In genomic region chr9:15516007-15516406, GRCm38 (mm10) we compare ENCODE assay signal across 21 mouse cellular contexts. TPM values are rescaled to one million over a fixed set of nuclear protein-coding genes. Genes with fewer than 3 reads are reported as not detected.
DNase-seq lines count a peak whose midpoint lies in the region; ATAC-seq and TF ChIP-seq lines count a peak whose summit lies in the region.
"Had no signal": no experiment of that assay in that cellular context is flagged by ENCODE, and none has a peak within 500 bp of the region (broad histone marks: within the 10 kb centered on the region; RNA-seq: fewer than 3 reads in every experiment).

No protein-coding gene starts in this region.

- H3K4me2 ChIP-seq in lung, postnatal 0 days (replicated peaks; ENCODE audit: low read depth, low read length) = no peak overlapping the region
- H3K4me2 ChIP-seq: hindbrain, embryonic 14.5 days; intestine, embryonic 15.5 days had no signal

- WGBS in lung, postnatal 0 days = 76% methylated on average over 2 of the region's 2 CpGs
- WGBS in lung, adult 2 months = 69% methylated on average over 2 of the region's 2 CpGs

- no peak overlapping the region for H3K9ac ChIP-seq in lung, postnatal 0 days (replicated peaks; ENCODE audit: low read depth)
- H3K9ac ChIP-seq: hindbrain, embryonic 14.5 days; intestine, embryonic 15.5 days had no signal

- no peak overlapping the region for H3K27ac ChIP-seq in lung, postnatal 0 days (ENCODE audit: low read length)
- H3K27ac ChIP-seq in brown adipose tissue, adult 24 weeks (replicated peaks; ENCODE audit: low read depth, low read length) = peak overlapping the region; percentile 1; the same call in 1 of the 2 replicates
- H3K27ac ChIP-seq: hindbrain, embryonic 14.5 days; intestine, embryonic 15.5 days had no signal

- peak; percentile 53 for ATAC-seq in lung, postnatal 0 days
- peak; percentile 77 for ATAC-seq in CD4-positive, CD25-positive, alpha-beta regulatory T cell, adult 4 months
- peak; percentile 82 for ATAC-seq in megakaryocyte progenitor cell, adult 5-6 weeks (replicated peaks; ENCODE audit: poor library complexity)
- ATAC-seq: intestine, embryonic 15.5 days had no signal

- H3K36me3 ChIP-seq in lung, postnatal 0 days (ENCODE audit: insufficient read depth, low read length) = no peaks in the 10 kb centered on the region
- H3K36me3 ChIP-seq: heart, embryonic 10.5 days; intestine, embryonic 15.5 days had no signal

- DNase-seq in lung, postnatal 0 days (ENCODE audit: low spot score) = no peak
- DNase-seq in lung, adult 2 months = no peak
- DNase-seq in cerebellum, adult 18-20 months = no peak
- no peak for DNase-seq in thymus, postnatal 36 days
- DNase-seq: adrenal gland, postnatal 36 days; cerebellum, adult 11-12 months; cerebellum, postnatal 25 days; embryo, embryonic 11 days; heart, postnatal 4 days; kidney, adult 9 months; kidney, postnatal 14 days; layer of hippocampus, postnatal 36 days; lung, adult 18-20 months; right cerebral cortex, postnatal 25 days; spleen, adult 18-20 months had no signal

- TF ChIP-seq EP300 in lung, postnatal 0 days (IDR thresholded peaks at IDR 0.05) = no peak

- H3K9me3 ChIP-seq in lung, postnatal 0 days (ENCODE audit: low read length) = no peaks in the 10 kb centered on the region
- H3K9me3 ChIP-seq: heart, embryonic 10.5 days; intestine, embryonic 15.5 days had no signal

- TF ChIP-seq POLR2A in lung, adult 2 months (IDR thresholded peaks at IDR 0.05; ENCODE audit: borderline replicate concordance, extremely low read depth, low read depth, low read length) = no peak

- no peaks in the 10 kb centered on the region for H3K27me3 ChIP-seq in lung, postnatal 0 days (replicated peaks; ENCODE audit: insufficient read depth, low read length)
- H3K27me3 ChIP-seq: intestine, embryonic 15.5 days had no signal

- no peaks in the 10 kb centered on the region for H3K4me1 ChIP-seq in lung, postnatal 0 days (ENCODE audit: insufficient read depth, low read depth, low read length)
- H3K4me1 ChIP-seq in lung, adult 2 months (ENCODE audit: control insufficient read depth, insufficient read depth, low read length) = peaks cover 19% of the 10 kb centered on the region
- peaks cover 48% of the 10 kb centered on the region for H3K4me1 ChIP-seq in brown adipose tissue, adult 24 weeks (ENCODE audit: control insufficient read depth, insufficient read depth, insufficient read length, low read length)

- H3K4me3 ChIP-seq in lung, postnatal 0 days (ENCODE audit: low read depth, low read length) = no peak overlapping the region
- H3K4me3 ChIP-seq in lung, adult 2 months (replicated peaks; ENCODE audit: extremely low read depth, low read depth, low read length) = no peak overlapping the region
- H3K4me3 ChIP-seq in brown adipose tissue, adult 24 weeks (ENCODE audit: insufficient read depth, low read depth, low read length) = no peak overlapping the region
- H3K4me3 ChIP-seq: heart, embryonic 10.5 days; intestine, embryonic 15.5 days had no signal

- no peak for TF ChIP-seq CTCF in lung, postnatal 0 days (IDR thresholded peaks at IDR 0.05)
- TF ChIP-seq CTCF in lung, adult 2 months (IDR thresholded peaks at IDR 0.05; ENCODE audit: insufficient read depth, low read length) = no peak

RNA-seq across cellular contexts. Expression of gene Smco4, which starts 22.8 kb away (rescaled TPM):
- polyA plus RNA-seq in lung, postnatal 0 days (2015; fragmentation: Nextera tagmentation; extraction: Ambion mirVana) = 3.8 TPM in 2 replicates
- 22.0 and 27.1 TPM in 2 replicates for polyA plus RNA-seq in lung, adult 2 months (2012; rRNA removed)
- polyA plus RNA-seq in CD4-positive, CD25-positive, alpha-beta regulatory T cell, adult 4 months (2017; shearing (Covaris generic)) = 10 to 100 TPM; 10.5 to 25.1 TPM
- polyA plus RNA-seq in brown adipose tissue, adult 24 weeks (2012; ENCODE audit: insufficient read depth, insufficient read length, missing spikeins) = 14.5 and 22.4 TPM in 2 replicates
- total RNA-seq in megakaryocyte progenitor cell, adult 5-6 weeks (2015) = 18.1 and 20.4 TPM in 2 replicates
- total RNA-seq in megakaryocyte progenitor cell, adult 5-6 weeks (2017) = 5.0 and 8.0 TPM in 2 replicates
